Mouse (Mus musculus) lung, embryonic 14.5 days (tissue): Measurements from ENCODE around the gene Pcyt1a. TPM values are rescaled to one million over a fixed set of nuclear protein-coding genes. Genes with fewer than 3 reads are reported as not detected.
"Not testable (repeated sequence)": the region's sequence is repeated elsewhere in the genome, so short reads cannot be mapped to it uniquely, and the experiment has no call there.

ENCODE experiments used
- ATAC-seq: fragments of 200-750 bp; cut with Nextera tagmentation; 2 replicates; pipeline ENCODE4 v1.8.0; 2017; ENCODE audit warnings: mild to moderate bottlenecking, moderate TSS enrichment, moderate library complexity; ENCODE audit not compliant: insufficient read depth
- DNase-seq: peaks from one replicate; pipeline ENCODE4 v3.0.0-alpha.2; 2015
- H3K27ac ChIP-seq: fragments of 300-500 bp; sonication (generic); 2 replicates; pipeline ENCODE4 v1.5.1; 2014; ENCODE audit warnings: low read depth, mild to moderate bottlenecking, moderate library complexity
- H3K27me3 ChIP-seq: fragments of 300-500 bp; sonication (generic); 2 replicates; pipeline ENCODE4 v1.6.1; 2014; ENCODE audit warnings: low read length, control low read depth; ENCODE audit not compliant: insufficient read depth
- H3K36me3 ChIP-seq: fragments of 300-500 bp; sonication (generic); 2 replicates; pipeline ENCODE4 v1.6.1; 2014; ENCODE audit warnings: control low read depth; ENCODE audit not compliant: insufficient read depth
- H3K4me1 ChIP-seq: fragments of 300-500 bp; sonication (generic); 2 replicates; pipeline ENCODE4 v1.6.1; 2014; ENCODE audit warnings: antibody characterized with exemption, control low read depth; ENCODE audit not compliant: insufficient read depth
- H3K4me2 ChIP-seq: fragments of 300-500 bp; sonication (generic); 2 replicates; pipeline ENCODE4 v1.6.1; 2014; ENCODE audit warnings: mild to moderate bottlenecking
- H3K4me3 ChIP-seq: fragments of 300-500 bp; sonication (generic); 2 replicates; pipeline ENCODE4 v1.5.1; 2014; ENCODE audit warnings: low read depth, low read length
- H3K9ac ChIP-seq: fragments of 300-500 bp; sonication (generic); 2 replicates; pipeline ENCODE4 v1.6.1; 2014
- H3K9me3 ChIP-seq: fragments of 300-500 bp; sonication (generic); 2 replicates; pipeline ENCODE4 v1.6.1; 2016; ENCODE audit warnings: low read depth, low read length, control low read depth
- CTCF ChIP-seq: IDR thresholded peaks from 2 replicates; pipeline ENCODE4 v1.5.1; 2016; ENCODE audit warnings: antibody characterized with exemption, low read depth
- WGBS: fragments of 180-500 bp; shearing (Covaris S2); extraction: QIAGEN DNeasy Blood & Tissue Kit; methylation state at CpG from one replicate; pipeline ENCODE4 v1.1.7; 2014; 5-methylcytosine and 5-hydroxymethylcytosine counted together
- polyA plus RNA-seq: library from polyadenylated mRNA; unstranded; fragments of >200 nt; fragmentation: Nextera tagmentation; extraction: Ambion mirVana; gene quantifications from 2 replicates; pipeline ENCODE4 v1.2.1, GENCODE M21; 2014

Gene Pcyt1a
- polyA plus RNA-seq, 1 experiment from 2014 or later = 40.4 TPM

DNA sequence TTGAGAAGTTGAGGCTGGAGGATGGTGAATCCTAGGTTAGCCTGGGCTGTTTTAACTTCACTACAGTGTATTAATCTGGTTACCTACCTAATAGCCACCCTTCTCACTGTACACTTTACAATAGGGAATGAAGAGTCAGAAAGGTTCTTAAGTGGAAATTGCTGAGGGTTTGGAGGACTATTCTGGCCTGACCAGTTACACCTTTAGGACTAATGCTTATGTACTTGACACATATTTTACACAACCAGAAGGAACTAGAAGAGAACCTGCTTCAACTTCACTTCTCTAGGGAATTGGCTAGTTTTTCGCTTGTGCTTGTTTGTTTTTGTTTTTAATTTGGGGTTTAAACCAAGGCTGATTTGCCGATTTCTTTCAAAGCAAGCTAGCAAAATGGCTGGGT, 2.4 kb downstream of the Pcyt1a start:
- WGBS = 68% methylated on average over 2 of the region's 2 CpGs
- Histone ChIP-seq H3K27me3 (no peaks in the 10 kb centered on the region), H3K36me3 (no peaks in the 10 kb centered on the region), H3K4me3 (no peak overlapping the region), H3K9ac (no peak overlapping the region), H3K4me2 (no peak overlapping the region), H3K27ac (no peak overlapping the region), H3K9me3 (no peaks in the 10 kb centered on the region), H3K4me1 (no peaks in the 10 kb centered on the region)
- DNase-seq = no peak
- ATAC-seq = no peak
- TF ChIP-seq CTCF = no peak

DNA sequence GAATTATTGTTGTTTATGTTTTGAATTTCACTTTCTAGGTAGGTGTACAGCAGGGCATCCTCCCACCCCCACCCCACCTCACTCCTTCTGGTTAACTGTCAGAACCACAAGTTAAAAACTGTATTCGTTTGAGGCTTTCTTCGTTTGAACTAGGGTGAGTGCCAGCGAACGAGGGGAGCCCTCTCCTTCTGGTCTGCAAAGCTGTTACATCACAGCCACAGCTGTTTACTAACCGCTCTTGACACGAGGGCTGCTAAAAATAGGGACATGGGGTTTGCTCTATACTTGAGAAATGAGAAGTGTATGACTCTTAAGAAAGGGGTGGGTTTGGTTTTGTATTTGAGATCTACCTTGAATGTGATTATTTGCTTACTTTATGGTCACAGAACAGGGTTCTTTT, 3.3 kb downstream of the Pcyt1a start:
- H3K4me1 ChIP-seq = no peaks in the 10 kb centered on the region
- H3K9me3 ChIP-seq = no peaks in the 10 kb centered on the region
- DNase-seq (peak; percentile 62), ATAC-seq (no peak)
- H3K36me3 ChIP-seq = no peaks in the 10 kb centered on the region
- H3K27ac ChIP-seq = no peak overlapping the region
- WGBS = 36% methylated on average over 6 of the region's 6 CpGs
- no peak overlapping the region for H3K4me2 ChIP-seq
- no peak overlapping the region for H3K4me3 ChIP-seq
- no peak for TF ChIP-seq CTCF
- no peaks in the 10 kb centered on the region for H3K27me3 ChIP-seq
- no peak overlapping the region for H3K9ac ChIP-seq

DNA sequence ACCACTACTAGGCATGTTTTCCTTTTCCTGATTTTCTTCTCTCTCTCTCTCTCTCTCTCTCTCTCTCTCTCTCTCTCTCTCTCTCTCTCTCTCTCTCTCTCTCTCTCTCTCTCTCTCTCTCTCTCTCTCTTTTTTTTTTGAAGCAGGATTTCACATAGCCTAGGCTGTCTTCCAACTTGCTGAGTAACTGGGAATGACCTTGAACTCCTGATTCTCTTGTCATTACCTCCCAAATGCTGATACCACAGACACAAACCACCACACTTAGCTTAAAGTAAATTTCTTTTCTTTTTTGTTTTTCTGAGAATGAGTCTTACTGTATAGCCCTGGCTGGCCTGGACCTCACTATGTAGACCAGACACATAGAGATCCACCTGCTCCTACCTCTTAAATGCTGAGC, 4.0 kb downstream of the Pcyt1a start:
- Histone ChIP-seq H3K27ac (no peak overlapping the region), H3K27me3 (no peaks in the 10 kb centered on the region), H3K4me3 (no peak overlapping the region), H3K9ac (no peak overlapping the region), H3K9me3 (no peaks in the 10 kb centered on the region), H3K36me3 (no peaks in the 10 kb centered on the region), H3K4me1 (no peaks in the 10 kb centered on the region), H3K4me2 (no peak overlapping the region)
- no peak for TF ChIP-seq CTCF
- DNase-seq (no peak), ATAC-seq (no peak)

DNA sequence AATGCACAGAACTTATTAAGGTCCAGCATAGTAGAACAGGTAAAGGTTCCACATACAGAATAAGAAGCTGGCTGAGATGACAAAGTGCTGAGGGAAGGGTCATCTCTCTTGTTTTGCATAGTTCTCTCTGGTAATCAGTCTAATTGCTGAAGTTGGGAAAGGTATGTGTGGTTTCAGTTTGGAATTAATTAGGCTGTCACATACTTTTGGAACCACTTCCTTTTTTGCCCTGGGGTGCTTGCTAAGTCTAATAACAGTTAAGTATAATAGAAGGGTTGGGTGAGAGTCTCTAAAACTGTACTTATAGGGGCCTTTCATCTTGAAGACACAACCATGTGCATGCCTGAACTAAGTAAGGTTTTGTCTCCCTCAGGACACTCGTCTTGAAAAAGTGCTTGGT, 5.9 kb downstream of the Pcyt1a start:
- no peak overlapping the region for H3K4me2 ChIP-seq
- ATAC-seq = no peak

DNA sequence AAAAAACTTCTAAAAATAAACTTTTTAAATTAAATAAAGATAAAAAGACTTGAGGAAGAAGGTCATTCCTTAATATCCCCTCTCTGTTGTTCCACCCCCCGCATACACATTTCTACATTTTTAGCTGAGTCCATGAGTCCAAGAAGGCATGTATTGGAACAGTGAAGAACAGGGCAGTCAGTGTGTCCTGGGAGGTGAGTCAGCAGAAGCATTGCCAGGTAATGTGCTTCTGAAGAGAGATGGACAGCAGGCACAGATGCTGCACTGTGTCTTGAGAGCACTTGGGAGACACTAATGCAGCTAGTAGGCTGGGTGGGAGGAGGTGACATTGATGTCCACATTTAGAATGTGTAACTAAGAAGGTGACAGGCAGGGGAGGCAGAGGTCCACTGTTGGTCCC, 6.5 kb downstream of the Pcyt1a start:
- ATAC-seq (no peak), DNase-seq (no peak)
- Histone ChIP-seq H3K4me1 (no peaks in the 10 kb centered on the region), H3K27ac (no peak overlapping the region), H3K9me3 (no peaks in the 10 kb centered on the region), H3K36me3 (no peaks in the 10 kb centered on the region), H3K4me3 (no peak overlapping the region), H3K27me3 (no peaks in the 10 kb centered on the region), H3K4me2 (no peak overlapping the region), H3K9ac (no peak overlapping the region)
- TF ChIP-seq CTCF = no peak
- WGBS = 95% methylated on average over 1 of the region's 1 CpGs

More for the DNA sequence above, 5.9 kb downstream of the Pcyt1a start:
- no peak overlapping the region for H3K27ac ChIP-seq
- H3K9ac ChIP-seq = no peak overlapping the region
- H3K27me3 ChIP-seq = no peaks in the 10 kb centered on the region
- TF ChIP-seq CTCF = no peak
- no peaks in the 10 kb centered on the region for H3K36me3 ChIP-seq
- no peak for DNase-seq
- no peaks in the 10 kb centered on the region for H3K9me3 ChIP-seq
- WGBS = 56% methylated on average over 1 of the region's 1 CpGs
- no peak overlapping the region for H3K4me3 ChIP-seq
- H3K4me1 ChIP-seq = no peaks in the 10 kb centered on the region

DNA sequence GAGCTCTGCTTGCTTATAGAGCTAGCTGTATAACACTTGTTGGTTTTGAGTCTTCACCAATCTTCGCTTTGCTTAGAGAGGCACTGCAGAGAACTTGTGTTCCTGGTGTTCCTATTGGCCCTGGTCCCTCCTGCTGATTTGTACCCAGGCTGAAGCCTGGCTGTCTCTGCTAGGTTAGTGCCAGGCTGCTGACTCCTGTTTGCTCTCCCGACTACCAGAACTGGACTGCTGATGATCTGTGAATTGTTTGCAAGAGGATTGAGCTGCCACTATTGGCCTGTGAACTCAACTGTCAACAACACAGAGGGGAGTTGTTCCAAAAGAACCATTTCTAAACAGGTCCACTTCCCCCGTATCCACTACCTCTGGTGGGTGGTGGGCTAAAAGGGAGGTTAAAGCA, 10.7 kb downstream of the Pcyt1a start:
- TF ChIP-seq CTCF = no peak
- 84% methylated on average over 3 of the region's 3 CpGs for WGBS
- ATAC-seq = no peak

DNA sequence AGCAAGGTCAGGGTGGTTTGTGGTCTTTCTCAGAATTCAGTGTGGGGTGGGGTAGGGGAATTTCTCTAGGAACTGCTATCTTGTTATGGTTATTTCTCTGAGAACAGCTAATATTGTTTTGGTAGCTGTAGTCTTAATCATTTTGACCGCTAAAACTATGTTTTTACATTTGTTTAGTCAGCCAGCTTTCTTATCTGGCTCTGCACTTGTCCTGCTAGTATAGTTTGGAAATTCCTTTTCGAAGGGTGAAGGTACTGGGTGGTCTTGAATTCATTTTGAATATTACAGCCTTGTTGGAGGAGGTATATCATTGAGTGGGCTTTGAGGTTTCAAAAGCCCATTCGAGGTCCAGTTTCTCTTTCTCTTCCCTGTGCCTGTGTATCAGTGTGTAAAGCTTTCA, 13.9 kb downstream of the Pcyt1a start:
- not testable (repeated sequence) for ATAC-seq, H3K4me2 ChIP-seq, H3K36me3 ChIP-seq, H3K27ac ChIP-seq, H3K9ac ChIP-seq, H3K9me3 ChIP-seq, H3K27me3 ChIP-seq, H3K4me3 ChIP-seq, DNase-seq, H3K4me1 ChIP-seq
- WGBS = 85% methylated on average over 3 of the region's 3 CpGs

More for the DNA sequence above, 10.7 kb downstream of the Pcyt1a start:
- H3K27me3 ChIP-seq = no peaks in the 10 kb centered on the region
- no peaks in the 10 kb centered on the region for H3K4me1 ChIP-seq
- no peak overlapping the region for H3K27ac ChIP-seq
- H3K4me2 ChIP-seq = no peak overlapping the region
- no peak for DNase-seq
- no peaks in the 10 kb centered on the region for H3K36me3 ChIP-seq
- no peaks in the 10 kb centered on the region for H3K9me3 ChIP-seq
- no peak overlapping the region for H3K4me3 ChIP-seq
- H3K9ac ChIP-seq = no peak overlapping the region

DNA sequence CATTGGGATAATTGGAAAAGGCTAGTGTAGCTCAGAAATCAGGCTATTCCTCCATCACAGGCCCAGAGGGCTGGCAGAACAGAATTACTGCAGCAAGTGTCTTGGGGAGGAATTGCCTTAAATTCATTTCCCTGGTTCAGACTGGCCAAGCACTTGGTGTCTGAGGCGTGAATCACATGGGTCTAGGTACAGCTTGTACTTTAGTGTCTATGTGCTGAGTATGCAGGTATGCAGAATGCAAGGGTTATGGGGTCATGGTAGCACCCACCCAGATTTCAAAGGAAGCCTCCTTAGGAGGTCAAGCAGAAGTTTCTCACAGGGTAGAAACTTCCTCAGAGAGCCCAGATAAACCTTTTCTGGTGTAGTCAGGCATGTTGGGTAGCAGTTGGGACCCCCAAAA, 14.8 kb downstream of the Pcyt1a start:
- no peak overlapping the region for H3K4me2 ChIP-seq
- TF ChIP-seq CTCF = no peak
- no peaks in the 10 kb centered on the region for H3K27me3 ChIP-seq
- 93% methylated on average over 1 of the region's 1 CpGs for WGBS
- no peak overlapping the region for H3K4me3 ChIP-seq
- H3K9ac ChIP-seq = no peak overlapping the region
- H3K36me3 ChIP-seq = no peaks in the 10 kb centered on the region
- DNase-seq (no peak), ATAC-seq (no peak)
- no peaks in the 10 kb centered on the region for H3K9me3 ChIP-seq
- 0 out of 2 replicates have a peak, but pooled peaks cover 2% of the 10 kb centered on the region for H3K4me1 ChIP-seq
- H3K27ac ChIP-seq = no peak overlapping the region
